Comparison of ENCODE assay signal across 9 mouse cellular contexts in the genomic region with DNA sequence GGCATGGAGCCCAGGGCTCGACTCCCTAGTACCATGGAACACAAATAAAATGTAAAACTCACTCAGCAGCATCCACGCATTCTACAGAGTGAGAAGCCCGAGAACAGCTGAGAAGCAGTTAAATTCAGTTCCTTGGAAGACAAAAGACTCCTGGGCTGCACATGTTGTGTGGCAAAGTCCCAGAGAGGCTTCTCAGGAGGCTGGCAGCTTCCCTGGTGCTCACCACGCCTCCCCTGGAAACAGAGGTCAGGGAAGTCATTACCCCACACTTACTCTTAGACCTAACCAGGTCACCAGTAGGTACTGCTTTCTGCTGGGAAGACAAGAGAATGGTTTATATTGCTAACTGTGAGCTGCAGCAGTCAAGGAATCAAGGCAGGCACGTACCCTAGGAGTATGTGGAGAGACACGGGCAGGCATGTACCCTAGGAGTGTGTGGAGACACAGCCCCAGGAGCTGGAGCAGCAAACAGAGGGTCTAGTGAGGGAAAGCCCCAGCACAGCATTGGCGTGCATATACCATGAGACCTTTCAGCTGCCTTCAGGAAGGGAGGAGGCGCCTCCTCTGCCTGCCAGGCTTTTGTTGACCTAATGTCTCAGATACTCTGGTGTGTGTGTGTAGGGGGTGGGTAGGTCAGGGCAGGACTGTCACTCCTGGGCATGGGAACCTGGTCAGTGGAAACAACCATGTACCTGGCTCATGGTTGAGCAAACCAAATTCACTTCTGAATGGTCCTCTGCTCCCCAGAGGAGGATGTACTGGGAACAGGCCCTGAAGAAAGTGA. TPM values are rescaled to one million over a fixed set of nuclear protein-coding genes. Genes with fewer than 3 reads are reported as not detected.
DNase-seq lines count a peak whose midpoint lies in the region; ATAC-seq and TF ChIP-seq lines count a peak whose summit lies in the region.
"Had no signal": no experiment of that assay in that cellular context is flagged by ENCODE, and none has a peak within 500 bp of the region (broad histone marks: within the 10 kb centered on the region; RNA-seq: fewer than 3 reads in every experiment).

No protein-coding gene starts in this region.

- no peaks in the 10 kb centered on the region for H3K27me3 ChIP-seq in heart, embryonic 12.5 days (replicated peaks)
- H3K27me3 ChIP-seq in hindbrain, embryonic 14.5 days (ENCODE audit: control insufficient read depth, insufficient read depth, low read length): no peaks in the 10 kb centered on the region
- H3K27me3 ChIP-seq in midbrain, embryonic 11.5 days (ENCODE audit: control insufficient read depth, insufficient read depth, low read length): no peaks in the 10 kb centered on the region
- no peaks in the 10 kb centered on the region for H3K27me3 ChIP-seq in thymus, adult 2 months (ENCODE audit: control insufficient read depth, insufficient read depth, low read length)

- no peak for DNase-seq in heart, adult 8-10 months (ENCODE audit: low spot score)
- DNase-seq in adipocyte (ENCODE audit: low spot score): peak; percentile 55
- no peak for DNase-seq in hindbrain, embryonic 14.5 days (ENCODE audit: low spot score)
- no peak for DNase-seq in midbrain, embryonic 11.5 days (ENCODE audit: low spot score, missing footprints)
- no peak for DNase-seq in thymus, adult 2 months
- no peak for DNase-seq in left cerebral cortex, postnatal 25 days (ENCODE audit: low spot score in 2 of 2)
- no peak for DNase-seq in layer of hippocampus, postnatal 14 days (ENCODE audit: low spot score in 2 of 2)
- DNase-seq: cerebellum, adult 8-10 months had no signal

- no peaks in the 10 kb centered on the region for H3K9me3 ChIP-seq in heart, embryonic 12.5 days (replicated peaks)
- H3K9me3 ChIP-seq in hindbrain, embryonic 14.5 days (ENCODE audit: control insufficient read depth, low read length): no peaks in the 10 kb centered on the region
- no peaks in the 10 kb centered on the region for H3K9me3 ChIP-seq in midbrain, embryonic 11.5 days (ENCODE audit: control insufficient read depth, low read length)

- intact Hi-C loops in left cerebral cortex, postnatal 25 days (cut with DNase I): loop anchor here (5.0 kb wide), 1 partner anchor 66 kb away; no protein-coding TSS in a partner anchor

- H3K4me2 ChIP-seq in heart, embryonic 12.5 days: no peak overlapping the region
- H3K4me2 ChIP-seq in hindbrain, embryonic 14.5 days (replicated peaks): no peak overlapping the region
- H3K4me2 ChIP-seq in midbrain, embryonic 11.5 days: no peak overlapping the region

- H3K9ac ChIP-seq in heart, embryonic 12.5 days: no peak overlapping the region
- H3K9ac ChIP-seq in hindbrain, embryonic 14.5 days: no peak overlapping the region
- no peak overlapping the region; the same call in 1 of the 2 replicates for H3K9ac ChIP-seq in midbrain, embryonic 11.5 days (ENCODE audit: low read length)

- peak; percentile 30; the same call in 1 of the 2 replicates for ATAC-seq in heart, embryonic 12.5 days (ENCODE audit: insufficient number of reproducible peaks, low FRiP score)
- no peak for ATAC-seq in hindbrain, embryonic 14.5 days (ENCODE audit: low FRiP score)
- peak; percentile 59; the same call in 1 of the 2 replicates for ATAC-seq in midbrain, embryonic 11.5 days (ENCODE audit: low FRiP score)

- WGBS in heart, embryonic 12.5 days: 71% methylated on average over 8 of the region's 8 CpGs
- WGBS in hindbrain, embryonic 14.5 days: 38% methylated on average over 8 of the region's 8 CpGs
- WGBS in midbrain, embryonic 11.5 days: 58% methylated on average over 8 of the region's 8 CpGs
- 82% methylated on average over 8 of the region's 8 CpGs for WGBS in thymus, adult 2 months

- TF ChIP-seq POLR2A in thymus, adult 2 months (IDR thresholded peaks at IDR 0.05; ENCODE audit: control insufficient read depth, extremely low read depth, insufficient read depth, low read length, poor library complexity): no peak

- TF ChIP-seq CTCF in thymus, adult 2 months (IDR thresholded peaks at IDR 0.05; ENCODE audit: borderline replicate concordance, control insufficient read depth, extremely low read depth, insufficient read depth, low read length, poor library complexity): no peak

- no peak overlapping the region for H3K4me3 ChIP-seq in heart, embryonic 12.5 days
- no peak overlapping the region for H3K4me3 ChIP-seq in hindbrain, embryonic 14.5 days (replicated peaks; ENCODE audit: low read length)
- no peak overlapping the region for H3K4me3 ChIP-seq in midbrain, embryonic 11.5 days (ENCODE audit: low read depth, low read length)
- no peak overlapping the region for H3K4me3 ChIP-seq in thymus, adult 2 months (ENCODE audit: control insufficient read depth, insufficient read depth, low read length)

- 0 out of 2 replicates have a peak, but pooled peaks cover 2% of the 10 kb centered on the region for H3K36me3 ChIP-seq in heart, embryonic 12.5 days
- H3K36me3 ChIP-seq in hindbrain, embryonic 14.5 days (replicated peaks; ENCODE audit: control insufficient read depth, insufficient read depth): no peaks in the 10 kb centered on the region
- H3K36me3 ChIP-seq in midbrain, embryonic 11.5 days (ENCODE audit: control insufficient read depth, insufficient read depth, low read length): no peaks in the 10 kb centered on the region; the same call in 1 of the 2 replicates
- H3K36me3 ChIP-seq in thymus, adult 2 months (ENCODE audit: control insufficient read depth, insufficient read depth, low read length): no peaks in the 10 kb centered on the region

- peak overlapping the region; percentile 10; the same call in 1 of the 2 replicates for H3K27ac ChIP-seq in heart, embryonic 12.5 days (ENCODE audit: poor library complexity, severe bottlenecking)
- H3K27ac ChIP-seq in hindbrain, embryonic 14.5 days: peak overlapping the region; percentile 34
- H3K27ac ChIP-seq in midbrain, embryonic 11.5 days (ENCODE audit: low read depth, low read length): peak overlapping the region; percentile 71
- H3K27ac ChIP-seq in thymus, adult 2 months (ENCODE audit: control insufficient read depth, insufficient read depth, low read length): no peak overlapping the region

- peaks cover 75% of the 10 kb centered on the region for H3K4me1 ChIP-seq in heart, embryonic 12.5 days (replicated peaks)
- H3K4me1 ChIP-seq in hindbrain, embryonic 14.5 days (replicated peaks; ENCODE audit: control insufficient read depth, insufficient read depth, low read length): peaks cover 52% of the 10 kb centered on the region
- H3K4me1 ChIP-seq in midbrain, embryonic 11.5 days (ENCODE audit: control insufficient read depth, insufficient read depth, low read length): peaks cover 29% of the 10 kb centered on the region
- 0 out of 2 replicates have a peak, but pooled peaks cover 6% of the 10 kb centered on the region for H3K4me1 ChIP-seq in thymus, adult 2 months (replicated peaks; ENCODE audit: control insufficient read depth, insufficient read depth, low read length)

RNA-seq across cellular contexts. Expression of a gene that starts 19.6 kb away (rescaled TPM):
- 51.1 and 52.9 TPM in 2 replicates for polyA plus RNA-seq in heart, embryonic 12.5 days (2016; fragmentation: Nextera tagmentation; extraction: Ambion mirVana)
- 10 to 100 TPM; 27.5 to 31.3 (median 28.9) TPM for total RNA-seq in heart, adult 8-10 months (2022)
- 31.0 and 33.9 TPM in 2 replicates for polyA plus RNA-seq in hindbrain, embryonic 14.5 days (2014; fragmentation: Nextera tagmentation; extraction: Ambion mirVana)
- polyA plus RNA-seq in midbrain, embryonic 11.5 days (2014; fragmentation: Nextera tagmentation; extraction: Ambion mirVana): 8.9 and 11.1 TPM in 2 replicates
- polyA plus RNA-seq in thymus, adult 2 months (2012; rRNA removed): 4.1 and 5.3 TPM in 2 replicates
- total RNA-seq in left cerebral cortex, postnatal 25 days (2021): 100 to 1,000 TPM; 158 to 162 TPM
- 100 to 1,000 TPM; 191 to 192 TPM for total RNA-seq in layer of hippocampus, postnatal 14 days (2021)

RNA-seq across cellular contexts. Expression of a gene that starts 45.9 kb away (rescaled TPM):
- 13.6 and 14.2 TPM in 2 replicates for polyA plus RNA-seq in heart, embryonic 12.5 days (2016; fragmentation: Nextera tagmentation; extraction: Ambion mirVana)
- total RNA-seq in heart, adult 8-10 months (2022): 10 to 100 TPM; 15.3 to 16.7 (median 16.0) TPM
- polyA plus RNA-seq in hindbrain, embryonic 14.5 days (2014; fragmentation: Nextera tagmentation; extraction: Ambion mirVana): 10.0 and 10.4 TPM in 2 replicates
- polyA plus RNA-seq in midbrain, embryonic 11.5 days (2014; fragmentation: Nextera tagmentation; extraction: Ambion mirVana): 11.6 and 13.0 TPM in 2 replicates
- polyA plus RNA-seq in thymus, adult 2 months (2012; rRNA removed): 6.3 and 6.8 TPM in 2 replicates
- 10 to 100 TPM; 40.3 to 43.2 TPM for total RNA-seq in left cerebral cortex, postnatal 25 days (2021)
- 10 to 100 TPM; 35.5 to 38.0 TPM for total RNA-seq in layer of hippocampus, postnatal 14 days (2021)

RNA-seq across cellular contexts. Expression of a gene that starts 55.6 kb away (rescaled TPM):
- 2.6 and 3.1 TPM in 2 replicates for polyA plus RNA-seq in heart, embryonic 12.5 days (2016; fragmentation: Nextera tagmentation; extraction: Ambion mirVana)
- 1 to 10 TPM; 3.8 to 5.2 (median 4.0) TPM for total RNA-seq in heart, adult 8-10 months (2022)
- 10.7 and 14.0 TPM in 2 replicates for polyA plus RNA-seq in hindbrain, embryonic 14.5 days (2014; fragmentation: Nextera tagmentation; extraction: Ambion mirVana)
- polyA plus RNA-seq in midbrain, embryonic 11.5 days (2014; fragmentation: Nextera tagmentation; extraction: Ambion mirVana): 100 and 105 TPM in 2 replicates
- polyA plus RNA-seq in thymus, adult 2 months (2012; rRNA removed): 5.6 and 5.7 TPM in 2 replicates
- under 1 TPM; 0.94 to 0.96 TPM for total RNA-seq in left cerebral cortex, postnatal 25 days (2021)
- total RNA-seq in layer of hippocampus, postnatal 14 days (2021): 1 to 10 TPM; 1.7 to 2.8 TPM
